Mouse (Mus musculus) retina, postnatal 1 day (tissue): ENCODE results near the gene Rgs12.

Experiments used
- DNase-seq: peaks from one replicate; pipeline ENCODE4 v3.0.0-alpha.2; 2012

The Rgs12 gene

GRCm38 (mm10) chr5:35088785-35089613, 139.8 kb downstream of the Rgs12 start:
- peak; percentile 79 for DNase-seq
